Mouse (Mus musculus): ENCODE data around the gene Zmynd12. TPM values are rescaled to one million over a fixed set of nuclear protein-coding genes. Genes with fewer than 3 reads are reported as not detected.

Gene Zmynd12
- total RNA-seq (2023; ENCODE audit: inconsistent age) = not detected in 4 replicates

DNA sequence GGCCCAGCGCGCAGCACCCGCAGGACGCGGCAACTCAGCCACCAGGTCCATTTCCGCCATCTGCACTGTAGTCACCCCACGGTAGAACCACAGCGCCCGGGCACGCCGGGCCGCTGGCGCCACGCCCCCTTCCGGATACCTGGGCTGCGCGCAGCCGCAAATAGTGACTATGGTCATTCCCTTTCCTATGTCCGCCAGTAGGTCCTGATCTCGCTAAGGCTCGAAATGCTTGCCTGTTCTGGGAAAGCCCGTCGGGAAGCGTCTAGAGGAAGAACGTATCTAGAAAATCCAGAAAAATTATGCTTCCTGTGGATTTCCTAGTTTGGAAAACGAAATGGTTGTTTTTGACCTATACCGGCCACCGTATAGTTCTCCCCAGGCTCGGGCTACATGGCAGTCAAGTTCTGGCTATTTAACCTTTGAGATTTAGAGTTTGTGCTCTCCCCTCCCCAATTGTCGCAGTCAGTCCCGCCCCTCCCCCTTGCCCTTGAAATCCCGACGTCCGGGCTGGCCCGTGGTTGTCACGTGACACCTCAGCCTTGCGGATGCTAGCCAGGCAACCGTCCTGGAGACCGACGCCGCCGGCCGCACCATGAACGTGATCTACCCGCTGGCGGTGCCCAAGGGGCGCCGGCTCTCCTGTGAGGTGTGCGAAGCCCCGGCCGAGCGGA is at the start of gene Zmynd12, which contains the start of gene Ppcs:
Gene Zmynd12 (plus strand): TSS at position 521 of the 671 bp plus-strand sequence.
Gene Ppcs (minus strand): TSS at position 127 of the 671 bp plus-strand sequence.

DNA sequence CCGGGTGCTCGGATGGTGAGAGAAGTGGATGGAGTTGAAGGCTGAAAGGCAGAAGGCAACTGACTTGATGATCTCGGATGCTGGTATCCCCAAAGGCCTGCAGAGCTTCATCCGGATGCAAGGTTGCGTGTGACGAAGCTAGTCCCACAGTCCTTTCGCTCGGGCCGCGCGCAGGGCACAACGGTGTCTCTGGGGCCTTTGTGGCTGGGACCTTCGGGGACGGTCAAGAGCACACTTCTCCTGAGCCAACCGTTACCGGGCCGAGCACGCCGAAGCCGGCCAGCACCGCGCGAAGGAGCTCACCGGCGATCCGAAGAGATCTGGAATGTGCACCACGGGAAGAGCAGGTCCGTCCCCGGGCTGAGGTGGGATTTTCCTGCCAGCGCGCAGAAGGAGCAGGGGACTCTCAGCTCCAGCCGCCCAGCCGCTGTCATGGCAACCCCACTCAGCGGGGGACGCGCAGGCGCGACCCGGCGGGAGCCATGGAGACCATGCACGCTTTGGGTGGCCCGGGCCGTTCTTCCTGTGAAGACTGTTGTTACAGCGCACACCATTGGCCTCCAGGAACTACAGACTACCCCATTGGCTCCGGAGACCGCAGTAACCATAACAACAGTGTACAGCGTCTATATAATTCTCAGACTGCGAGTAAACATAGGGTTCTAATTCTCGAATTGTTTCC is 7.4 kb upstream of the Zmynd12 start, which contains the start of gene Ccdc30:
Gene Ccdc30 (minus strand): TSS at position 450 of the 682 bp plus-strand sequence.

DNA sequence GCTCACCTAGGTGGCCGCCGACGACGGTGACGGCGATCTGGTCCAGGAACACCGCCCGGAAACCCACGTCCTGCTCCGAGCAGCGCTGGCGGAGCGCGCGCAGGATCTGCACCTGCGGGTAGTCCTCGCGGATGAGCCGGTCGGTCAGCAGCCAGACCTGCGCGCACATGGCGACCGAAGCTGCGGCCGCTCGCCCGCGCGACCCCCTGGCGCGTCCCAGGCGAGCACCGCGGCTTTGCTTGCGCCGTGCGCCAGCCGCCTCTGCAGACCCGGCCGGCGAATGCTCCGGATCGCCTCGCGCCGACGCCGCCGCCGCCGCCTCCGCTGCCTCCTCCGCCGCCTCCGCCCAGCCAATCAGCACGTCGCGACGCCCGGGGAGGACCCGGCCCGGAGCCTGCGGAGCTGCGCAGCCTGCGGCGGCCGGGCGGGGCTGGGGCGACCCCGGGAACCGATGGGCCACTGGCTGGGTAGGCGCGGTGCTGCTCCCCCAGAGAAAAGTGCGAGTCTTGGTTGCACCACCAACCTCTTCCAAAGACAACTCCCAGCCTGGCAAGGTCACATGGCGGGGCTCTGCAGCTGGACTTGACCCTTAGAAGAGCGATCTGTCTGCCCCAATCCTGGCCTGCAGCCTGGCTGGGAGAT is 69.8 kb downstream of the Zmynd12 start, which contains the start of gene Rimkla:
Gene Rimkla (minus strand): TSS at position 338 of the 642 bp plus-strand sequence.

Other genes starting within 250 kb of the Zmynd12 start
- gene Zfp691, start 248.6 kb upstream of the Zmynd12 start, total RNA-seq (2023; ENCODE audit: inconsistent age) = 8.3 to 13.8 TPM (median 10.6 TPM) in 4 replicates
- 0.74 to 3.5 TPM (median 1.1 TPM) in 4 replicates for gene Ermap, start 232.8 kb upstream of the Zmynd12 start, total RNA-seq (2023; ENCODE audit: inconsistent age)
- gene Svbp, start 227.5 kb upstream of the Zmynd12 start, total RNA-seq (2023; ENCODE audit: inconsistent age) = 22.4 to 25.2 TPM (median 23.2 TPM) in 4 replicates
- gene Tmem269, start 204.6 kb upstream of the Zmynd12 start, total RNA-seq (2023; ENCODE audit: inconsistent age) = not detected in 4 replicates
- gene AU022252, start 190.1 kb upstream of the Zmynd12 start, total RNA-seq (2023; ENCODE audit: inconsistent age) = 9.6 to 13.7 TPM (median 11.9 TPM) in 4 replicates
- gene P3h1, start 189.9 kb upstream of the Zmynd12 start, total RNA-seq (2023; ENCODE audit: inconsistent age) = 1.3 to 3.6 TPM (median 2.0 TPM) in 4 replicates
- gene Cldn19, start 167.4 kb upstream of the Zmynd12 start, total RNA-seq (2023; ENCODE audit: inconsistent age) = not detected in 4 replicates
- 409 to 442 TPM (median 426 TPM) in 4 replicates for gene Ybx1, start 128.2 kb upstream of the Zmynd12 start, total RNA-seq (2023; ENCODE audit: inconsistent age)
- 25.2 to 29.8 TPM (median 27.0 TPM) in 4 replicates for gene Ppih, start 102.3 kb upstream of the Zmynd12 start, total RNA-seq (2023; ENCODE audit: inconsistent age)
- 0.63 to 1.2 TPM (median 0.74 TPM) in 3 of 4 replicates, not detected in the other for gene Ccdc30, start 7.3 kb upstream of the Zmynd12 start, total RNA-seq (2023; ENCODE audit: inconsistent age)
- gene Ppcs, start 394 bp upstream of the Zmynd12 start, total RNA-seq (2023; ENCODE audit: inconsistent age) = 8.9 to 12.1 TPM (median 10.3 TPM) in 4 replicates
- not detected in 4 replicates for gene Rimkla, start 69.8 kb downstream of the Zmynd12 start, total RNA-seq (2023; ENCODE audit: inconsistent age)
- gene Foxj3, start 114.2 kb downstream of the Zmynd12 start, total RNA-seq (2023; ENCODE audit: inconsistent age) = 65.1 to 78.9 TPM (median 74.8 TPM) in 4 replicates
- gene Frg2f1, start 116.7 kb downstream of the Zmynd12 start, total RNA-seq (2023; ENCODE audit: inconsistent age) = 5.2 to 10.6 TPM (median 8.7 TPM) in 4 replicates
- not detected in 4 replicates for gene Guca2a, start 214.9 kb downstream of the Zmynd12 start, total RNA-seq (2023; ENCODE audit: inconsistent age)
- 1.3 to 2.9 TPM (median 2.3 TPM) in 4 replicates for gene Guca2b, start 236.1 kb downstream of the Zmynd12 start, total RNA-seq (2023; ENCODE audit: inconsistent age)

Data from B cell, adult (primary cell).